Mouse (Mus musculus): ENCODE results near the gene Synpr. TPM values are rescaled to one million over a fixed set of nuclear protein-coding genes. Genes with fewer than 3 reads are reported as not detected.

The Synpr gene
- polyA plus RNA-seq, 1 experiment: 0.36 TPM

- Histone ChIP-seq H3K36me3 (ENCODE audit: control insufficient read depth, insufficient read depth, low read length, poor library complexity, severe bottlenecking) (no peaks in the 10 kb centered on the region), H3K4me3 (ENCODE audit: low read depth, low read length) (no peak overlapping the region), H3K27ac (ENCODE audit: insufficient read depth, low read length) (no peak overlapping the region), H3K9ac (ENCODE audit: low read depth, poor library complexity, severe bottlenecking) (no peak overlapping the region), H3K4me1 (ENCODE audit: control insufficient read depth, insufficient read depth, low read length) (no peaks in the 10 kb centered on the region), H3K27me3 (ENCODE audit: control insufficient read depth, insufficient read depth, low read length, poor library complexity, severe bottlenecking) (no peaks in the 10 kb centered on the region), H3K9me3 (replicated peaks; ENCODE audit: control insufficient read depth, insufficient read depth, low read length, poor library complexity, severe bottlenecking) (no peaks in the 10 kb centered on the region)
- TF ChIP-seq EP300 (IDR thresholded peaks at IDR 0.05; ENCODE audit: insufficient read depth, low read depth, low read length) (no peak), CTCF (IDR thresholded peaks at IDR 0.05; ENCODE audit: low read depth, low read length) (no peak), POLR2A (IDR thresholded peaks at IDR 0.05; ENCODE audit: insufficient read depth, low read length) (no peak)
Observed at GRCm38 (mm10) chr14:13389954-13390353, 105.4 kb downstream of the Synpr start.

GRCm38 (mm10) chr14:13399226-13400020 lies 114.8 kb downstream of the Synpr start:
- Histone ChIP-seq H3K36me3 (ENCODE audit: control insufficient read depth, insufficient read depth, low read length, poor library complexity, severe bottlenecking) (no peaks in the 10 kb centered on the region), H3K9me3 (replicated peaks; ENCODE audit: control insufficient read depth, insufficient read depth, low read length, poor library complexity, severe bottlenecking) (no peaks in the 10 kb centered on the region), H3K27me3 (ENCODE audit: control insufficient read depth, insufficient read depth, low read length, poor library complexity, severe bottlenecking) (no peaks in the 10 kb centered on the region), H3K27ac (ENCODE audit: insufficient read depth, low read length) (no peak overlapping the region), H3K4me3 (ENCODE audit: low read depth, low read length) (no peak overlapping the region), H3K9ac (ENCODE audit: low read depth, poor library complexity, severe bottlenecking) (no peak overlapping the region), H3K4me1 (ENCODE audit: control insufficient read depth, insufficient read depth, low read length) (no peaks in the 10 kb centered on the region)
- TF ChIP-seq EP300 (IDR thresholded peaks at IDR 0.05; ENCODE audit: insufficient read depth, low read depth, low read length): no peak

- no peaks in the 10 kb centered on the region for H3K27me3 ChIP-seq (ENCODE audit: control insufficient read depth, insufficient read depth, low read length, poor library complexity, severe bottlenecking)
- TF ChIP-seq CTCF (IDR thresholded peaks at IDR 0.05; ENCODE audit: low read depth, low read length) (no peak), EP300 (IDR thresholded peaks at IDR 0.05; ENCODE audit: insufficient read depth, low read depth, low read length) (no peak), POLR2A (IDR thresholded peaks at IDR 0.05; ENCODE audit: insufficient read depth, low read length) (no peak)
- no peaks in the 10 kb centered on the region for H3K4me1 ChIP-seq (ENCODE audit: control insufficient read depth, insufficient read depth, low read length)
- no peak overlapping the region for H3K27ac ChIP-seq (ENCODE audit: insufficient read depth, low read length)
- no peaks in the 10 kb centered on the region for H3K36me3 ChIP-seq (ENCODE audit: control insufficient read depth, insufficient read depth, low read length, poor library complexity, severe bottlenecking)
- no peaks in the 10 kb centered on the region for H3K9me3 ChIP-seq (replicated peaks; ENCODE audit: control insufficient read depth, insufficient read depth, low read length, poor library complexity, severe bottlenecking)
- no peak overlapping the region for H3K4me3 ChIP-seq (ENCODE audit: low read depth, low read length)
- H3K9ac ChIP-seq (ENCODE audit: low read depth, poor library complexity, severe bottlenecking): no peak overlapping the region
Observed at GRCm38 (mm10) chr14:13411636-13412035, 127.1 kb downstream of the Synpr start.

GRCm38 (mm10) chr14:13440723-13441122 lies 156.1 kb downstream of the Synpr start:
- no peak overlapping the region for H3K27ac ChIP-seq (ENCODE audit: insufficient read depth, low read length)
- no peak for TF ChIP-seq POLR2A (IDR thresholded peaks at IDR 0.05; ENCODE audit: insufficient read depth, low read length)
- TF ChIP-seq EP300 (IDR thresholded peaks at IDR 0.05; ENCODE audit: insufficient read depth, low read depth, low read length): no peak
- no peak for TF ChIP-seq CTCF (IDR thresholded peaks at IDR 0.05; ENCODE audit: low read depth, low read length)

GRCm38 (mm10) chr14:13444908-13445307 lies 160.3 kb downstream of the Synpr start:
- Histone ChIP-seq H3K4me1 (ENCODE audit: control insufficient read depth, insufficient read depth, low read length) (no peaks in the 10 kb centered on the region), H3K9me3 (replicated peaks; ENCODE audit: control insufficient read depth, insufficient read depth, low read length, poor library complexity, severe bottlenecking) (no peaks in the 10 kb centered on the region), H3K4me3 (ENCODE audit: low read depth, low read length) (no peak overlapping the region), H3K36me3 (ENCODE audit: control insufficient read depth, insufficient read depth, low read length, poor library complexity, severe bottlenecking) (no peaks in the 10 kb centered on the region), H3K27ac (ENCODE audit: insufficient read depth, low read length) (no peak overlapping the region), H3K27me3 (ENCODE audit: control insufficient read depth, insufficient read depth, low read length, poor library complexity, severe bottlenecking) (no peaks in the 10 kb centered on the region), H3K9ac (ENCODE audit: low read depth, poor library complexity, severe bottlenecking) (no peak overlapping the region)
- TF ChIP-seq CTCF (IDR thresholded peaks at IDR 0.05; ENCODE audit: low read depth, low read length): no peak
- TF ChIP-seq POLR2A (IDR thresholded peaks at IDR 0.05; ENCODE audit: insufficient read depth, low read length): no peak
- no peak for TF ChIP-seq EP300 (IDR thresholded peaks at IDR 0.05; ENCODE audit: insufficient read depth, low read depth, low read length)

More at GRCm38 (mm10) chr14:13440723-13441122, 156.1 kb downstream of the Synpr start:
- no peaks in the 10 kb centered on the region for H3K4me1 ChIP-seq (ENCODE audit: control insufficient read depth, insufficient read depth, low read length)
- no peak overlapping the region for H3K9ac ChIP-seq (ENCODE audit: low read depth, poor library complexity, severe bottlenecking)
- H3K9me3 ChIP-seq (replicated peaks; ENCODE audit: control insufficient read depth, insufficient read depth, low read length, poor library complexity, severe bottlenecking): no peaks in the 10 kb centered on the region
- H3K27me3 ChIP-seq (ENCODE audit: control insufficient read depth, insufficient read depth, low read length, poor library complexity, severe bottlenecking): no peaks in the 10 kb centered on the region
- H3K4me3 ChIP-seq (ENCODE audit: low read depth, low read length): no peak overlapping the region
- no peaks in the 10 kb centered on the region for H3K36me3 ChIP-seq (ENCODE audit: control insufficient read depth, insufficient read depth, low read length, poor library complexity, severe bottlenecking)

- no peak overlapping the region for H3K9ac ChIP-seq (ENCODE audit: low read depth, poor library complexity, severe bottlenecking)
- H3K9me3 ChIP-seq (replicated peaks; ENCODE audit: control insufficient read depth, insufficient read depth, low read length, poor library complexity, severe bottlenecking): no peaks in the 10 kb centered on the region
- H3K4me3 ChIP-seq (ENCODE audit: low read depth, low read length): no peak overlapping the region
- H3K27me3 ChIP-seq (ENCODE audit: control insufficient read depth, insufficient read depth, low read length, poor library complexity, severe bottlenecking): no peaks in the 10 kb centered on the region
- no peaks in the 10 kb centered on the region for H3K4me1 ChIP-seq (ENCODE audit: control insufficient read depth, insufficient read depth, low read length)
- H3K27ac ChIP-seq (ENCODE audit: insufficient read depth, low read length): no peak overlapping the region
- no peaks in the 10 kb centered on the region for H3K36me3 ChIP-seq (ENCODE audit: control insufficient read depth, insufficient read depth, low read length, poor library complexity, severe bottlenecking)
- TF ChIP-seq CTCF (IDR thresholded peaks at IDR 0.05; ENCODE audit: low read depth, low read length) (no peak), POLR2A (IDR thresholded peaks at IDR 0.05; ENCODE audit: insufficient read depth, low read length) (no peak), EP300 (IDR thresholded peaks at IDR 0.05; ENCODE audit: insufficient read depth, low read depth, low read length) (no peak)
Observed at GRCm38 (mm10) chr14:13453461-13454204, 169.1 kb downstream of the Synpr start.
